Mouse (Mus musculus) small intestine, adult 2 months (tissue): ENCODE measurements around the gene Tyrobp.

Source experiments
- CTCF ChIP-seq: fragments of 200-500 bp; IDR thresholded peaks from 2 replicates; pipeline ENCODE4 v1.5.1; 2012; ENCODE audit warnings: low read depth, mild to moderate bottlenecking, control low read depth, inconsistent platforms, low read length, moderate library complexity, mixed read lengths; ENCODE audit not compliant: insufficient replicate concordance, insufficient read length; ENCODE audit errors: extremely low read depth
- POLR2A ChIP-seq: fragments of 200-500 bp; IDR thresholded peaks from 2 replicates; pipeline ENCODE4 v1.6.1; 2012; ENCODE audit warnings: low read depth, mild to moderate bottlenecking, control low read depth, inconsistent platforms, low read length, moderate library complexity

DNA sequence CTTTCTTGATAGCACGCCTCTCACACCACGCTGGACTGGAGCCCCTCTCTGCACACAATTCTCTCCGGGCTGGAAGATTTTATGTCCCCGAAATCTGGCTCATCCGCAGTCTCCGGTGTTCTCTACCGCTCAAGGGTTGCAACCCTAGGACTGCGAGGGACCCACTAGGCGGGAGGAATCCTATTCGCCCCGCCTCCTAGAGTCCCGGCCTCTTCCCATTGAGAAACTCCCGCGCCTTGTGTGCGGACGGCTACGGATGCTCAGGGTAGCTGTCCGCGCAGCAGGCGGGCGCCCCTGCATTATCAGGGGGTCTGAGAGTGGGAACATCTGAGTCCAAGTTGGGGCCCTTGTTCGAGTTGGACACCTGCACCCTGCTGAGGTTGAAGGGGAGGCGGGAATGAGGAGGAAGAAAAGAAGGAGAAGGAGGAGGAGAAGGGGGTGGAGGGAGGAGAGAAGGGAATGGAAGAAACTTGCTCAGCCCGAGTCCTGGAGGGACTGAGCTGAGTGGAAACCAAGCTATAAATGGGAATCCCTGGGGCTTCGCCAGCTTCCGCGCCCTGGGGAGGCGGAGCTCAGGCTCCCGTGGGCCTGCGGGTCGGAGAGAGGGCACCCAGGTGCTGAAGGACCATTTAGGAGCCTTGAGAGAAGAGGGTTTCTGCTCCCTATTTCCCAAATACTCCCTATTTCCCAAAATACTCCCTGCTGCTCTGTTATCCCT, 43.5 kb downstream of the Tyrobp start:
- TF ChIP-seq CTCF: no peak
- TF ChIP-seq POLR2A: no peak
